Mouse (Mus musculus) macrophage (primary cell): ENCODE measurements around the gene Bysl. TPM values are rescaled to one million over a fixed set of nuclear protein-coding genes. Genes with fewer than 3 reads are reported as not detected.

Source experiments
- H3K27ac ChIP-seq: fragments of 350-480 bp; formaldehyde crosslinking; 2 replicates; pipeline ENCODE4 v1.9.0; 2021
- H3K36me3 ChIP-seq: fragments of 350-480 bp; formaldehyde crosslinking; 2 replicates; pipeline ENCODE4 v1.9.0; 2021; ENCODE audit errors: inconsistent target
- H3K4me3 ChIP-seq: fragments of 350-480 bp; formaldehyde crosslinking; 2 replicates; pipeline ENCODE4 v1.9.0; 2021; ENCODE audit errors: inconsistent target
- H3K79me2 ChIP-seq: fragments of 350-480 bp; formaldehyde crosslinking; 2 replicates; pipeline ENCODE4 v1.9.0; 2021; ENCODE audit errors: inconsistent target
- WGBS: methylation state at CpG from one replicate; pipeline ENCODE4 v1.1.7; 2026; ENCODE audit warnings: inconsistent platforms; ENCODE audit not compliant: missing documents; 5-methylcytosine and 5-hydroxymethylcytosine counted together
- polyA plus RNA-seq: library from polyadenylated mRNA; stranded (reverse); fragments of 250-400 nt; gene quantifications from 3 replicates; pipeline ENCODE4 v1.2.4, GENCODE M21; 2018; ENCODE audit warnings: inconsistent platforms

Gene Bysl
- polyA plus RNA-seq, 1 experiment from 2014 or later: 5.4 TPM

DNA sequence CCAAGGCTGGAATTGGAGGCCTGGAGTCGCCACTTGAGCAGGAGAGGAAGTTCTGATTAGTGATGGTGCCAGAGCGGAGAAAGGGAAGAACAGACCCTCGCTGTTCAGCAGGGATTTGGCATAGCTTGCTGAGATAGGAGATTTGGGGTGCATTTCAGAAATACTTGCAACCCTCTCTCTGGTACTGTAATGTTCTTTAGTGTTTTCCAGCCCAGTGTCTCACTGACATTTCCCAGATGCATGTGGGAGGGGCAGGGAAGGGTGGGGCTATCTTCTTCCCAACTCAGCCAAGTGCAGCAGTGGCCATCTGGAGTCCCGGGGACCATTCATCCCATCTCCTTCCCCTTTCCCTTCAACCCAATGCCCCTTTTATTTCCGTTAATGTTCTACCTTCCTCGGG, 51.6 kb downstream of the Bysl start:
- Histone ChIP-seq H3K36me3 (no peaks in the 10 kb centered on the region), H3K79me2 (no peaks in the 10 kb centered on the region), H3K27ac (no peak overlapping the region), H3K4me3 (no peak overlapping the region)
- 97% methylated on average over 6 of the region's 6 CpGs for WGBS

- WGBS: 83% methylated on average over 3 of the region's 3 CpGs
- Histone ChIP-seq H3K27ac (no peak overlapping the region), H3K79me2 (no peaks in the 10 kb centered on the region), H3K4me3 (no peak overlapping the region), H3K36me3 (no peaks in the 10 kb centered on the region)
These were observed 54.1 kb downstream of the Bysl start for GRCm38 (mm10) chr17:47557179-47557578.

DNA sequence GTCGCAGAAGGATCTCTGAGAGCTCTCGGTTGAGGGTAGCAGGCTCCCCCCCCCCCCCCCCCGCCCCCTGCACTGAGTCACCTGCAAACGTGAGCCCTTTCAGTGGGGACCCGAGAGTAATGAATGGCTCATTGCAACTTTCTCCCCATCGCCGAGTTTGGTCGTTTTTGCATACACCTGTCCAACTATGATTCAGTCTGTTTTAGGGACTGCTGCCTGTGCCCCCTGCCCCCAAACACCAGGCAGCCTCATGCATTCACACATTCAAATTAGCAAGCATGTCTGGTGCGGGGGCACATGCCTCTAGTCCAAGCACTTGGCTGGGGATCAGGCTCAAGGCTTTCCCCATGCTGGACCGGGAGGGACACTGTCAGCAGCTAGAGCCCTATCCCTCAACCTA, 56.7 kb downstream of the Bysl start:
- no peaks in the 10 kb centered on the region for H3K79me2 ChIP-seq

DNA sequence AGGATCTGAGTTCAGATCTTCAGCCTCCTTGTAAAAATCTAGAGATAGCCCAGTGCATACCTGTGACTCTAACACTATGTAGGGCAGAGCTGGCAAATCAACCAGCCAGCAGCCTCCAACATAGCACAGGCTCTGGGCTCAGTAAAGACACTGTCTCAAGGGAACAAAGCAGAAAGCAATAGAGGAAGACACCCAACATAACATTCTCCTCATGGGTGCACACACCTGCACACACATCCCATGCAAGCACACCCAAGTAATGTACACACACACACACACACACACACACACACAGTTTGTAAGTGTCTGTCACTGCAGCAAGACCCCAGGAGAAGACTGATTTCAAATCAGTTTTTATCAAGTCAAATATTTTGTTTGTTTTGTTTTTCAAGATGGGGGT, 58.3 kb downstream of the Bysl start:
- no peaks in the 10 kb centered on the region for H3K36me3 ChIP-seq
- H3K79me2 ChIP-seq: no peaks in the 10 kb centered on the region
- H3K27ac ChIP-seq: no peak overlapping the region
- no peak overlapping the region for H3K4me3 ChIP-seq

More for the DNA sequence above, 56.7 kb downstream of the Bysl start:
- Histone ChIP-seq H3K27ac (no peak overlapping the region), H3K36me3 (no peaks in the 10 kb centered on the region), H3K4me3 (no peak overlapping the region)
- WGBS: 81% methylated on average over 5 of the region's 10 CpGs

DNA sequence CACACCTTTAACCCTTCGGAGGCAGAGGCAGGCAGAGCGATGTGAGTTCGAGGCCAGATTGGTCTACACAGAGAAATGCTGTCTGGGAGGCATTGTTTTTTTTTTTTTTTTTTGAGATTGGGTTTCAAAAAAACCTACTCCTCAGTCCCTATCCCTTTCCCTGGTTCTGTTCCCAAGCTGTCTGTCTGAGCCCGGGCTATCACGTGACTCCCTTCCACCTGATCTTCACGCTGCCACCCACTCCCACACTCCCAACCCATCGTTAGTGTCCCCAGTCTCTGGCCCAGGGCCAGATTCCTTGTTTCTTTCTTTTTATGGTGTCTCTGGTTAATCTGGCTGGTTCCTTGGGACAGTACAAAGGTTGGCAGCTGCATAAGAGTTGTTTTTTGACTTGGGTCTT, 60.2 kb downstream of the Bysl start:
- WGBS: 91% methylated on average over 7 of the region's 7 CpGs
- Histone ChIP-seq H3K36me3 (no peaks in the 10 kb centered on the region), H3K27ac (no peak overlapping the region), H3K79me2 (no peaks in the 10 kb centered on the region), H3K4me3 (no peak overlapping the region)

Other genes with a start within 250 kb of the Bysl start
- 20.2 to 59.5 TPM (median 24.5 TPM) in 3 replicates for gene Mrps10, start 242.6 kb downstream of the Bysl start, polyA plus RNA-seq
- 0.22 to 0.62 TPM (median 0.22 TPM) in 3 replicates for gene Guca1b, start 226.1 kb downstream of the Bysl start, polyA plus RNA-seq
- gene Guca1a, start 210.9 kb downstream of the Bysl start, polyA plus RNA-seq: 2.7 to 9.2 TPM (median 7.1 TPM) in 3 replicates
- gene AI661453, start 174.9 kb downstream of the Bysl start, polyA plus RNA-seq: 0.45 to 0.59 TPM (median 0.55 TPM) in 3 replicates
- gene 1700001C19Rik, start 174.1 kb downstream of the Bysl start, polyA plus RNA-seq: 0.27 to 0.31 TPM in 2 of 3 replicates, not detected in the other
- gene Taf8, start 109.2 kb downstream of the Bysl start, polyA plus RNA-seq: 8.5 to 16.9 TPM (median 13.1 TPM) in 3 replicates
- gene Ccnd3, start 106.4 kb downstream of the Bysl start, polyA plus RNA-seq: 18.7 to 28.7 TPM (median 28.1 TPM) in 3 replicates
- gene Med20, start 90 bp upstream of the Bysl start, polyA plus RNA-seq: 12.7 to 20.9 TPM (median 20.4 TPM) in 3 replicates
- 1.4 to 3.8 TPM (median 1.4 TPM) in 3 replicates for gene Gm20517, start 97 bp upstream of the Bysl start, polyA plus RNA-seq
- gene Usp49, start 19.2 kb upstream of the Bysl start, polyA plus RNA-seq: 2.3 to 3.1 TPM (median 2.7 TPM) in 3 replicates
- gene Tomm6, start 76.9 kb upstream of the Bysl start, polyA plus RNA-seq: 192 to 228 TPM (median 203 TPM) in 3 replicates
- 0.65 to 1.3 TPM (median 0.73 TPM) in 3 replicates for gene Frs3, start 77.5 kb upstream of the Bysl start, polyA plus RNA-seq
- 0.23 to 0.79 TPM (median 0.74 TPM) in 3 replicates for gene Gm21981, start 83.0 kb upstream of the Bysl start, polyA plus RNA-seq
- gene Prickle4, start 83.2 kb upstream of the Bysl start, polyA plus RNA-seq: 0.76 to 1.3 TPM in 2 of 3 replicates, not detected in the other
- gene Pgc, start 115.3 kb upstream of the Bysl start, polyA plus RNA-seq: not detected in 3 replicates
- 15.5 to 41.8 TPM (median 22.8 TPM) in 3 replicates for gene Tfeb, start 125.5 kb upstream of the Bysl start, polyA plus RNA-seq
- 0.22 to 0.40 TPM in 2 of 3 replicates, not detected in the other for gene Mdfi, start 223.2 kb upstream of the Bysl start, polyA plus RNA-seq